Mouse (Mus musculus) bone marrow macrophage, adult 2 months (primary cell): ENCODE measurements around the gene Smap1.
"Not testable (repeated sequence)": the region's sequence is repeated elsewhere in the genome, so short reads cannot be mapped to it uniquely, and the experiment has no call there.

Experiments used
- CTCF ChIP-seq: IDR thresholded peaks from 2 replicates; pipeline ENCODE4 v1.5.1; 2012; ENCODE audit warnings: low read depth, mild to moderate bottlenecking, low read length, moderate library complexity
- POLR2A ChIP-seq: IDR thresholded peaks from 2 replicates; pipeline ENCODE4 v1.6.1; 2012; ENCODE audit warnings: mild to moderate bottlenecking, low read depth, low read length, borderline replicate concordance

GRCm38 (mm10) chr1:23971159-23971558 lies 49.0 kb upstream of the Smap1 start:
- not testable (repeated sequence) for TF ChIP-seq CTCF, POLR2A
